ENCODE assay signal across 7 mouse cellular contexts in genomic region chr1:131153018-131153629, GRCm38 (mm10). TPM values are rescaled to one million over a fixed set of nuclear protein-coding genes. Genes with fewer than 3 reads are reported as not detected.
DNase-seq lines count a peak whose midpoint lies in the region; ATAC-seq lines count a peak whose summit lies in the region.

Eif2d (plus strand) TSS chr1:131153181.

- peak; percentile 82 to 83 for DNase-seq in adrenal gland, adult 18-20 months (ENCODE audit: low spot score in 2 of 2)
- DNase-seq in embryo, embryonic 11.5 days (ENCODE audit: low read depth, low spot score) = peak; percentile 80
- peak; percentile 75 to 82 for DNase-seq in gastrocnemius, postnatal 36 days
- DNase-seq in left cerebral cortex, postnatal 25 days (ENCODE audit: low spot score in 2 of 2) = peak; percentile 86 to 92
- peak; percentile 90 for DNase-seq in midbrain, embryonic 10.5 days (ENCODE audit: low spot score)
- DNase-seq in skeletal muscle tissue, adult 2 months (ENCODE audit: low read depth, low spot score) = peak; percentile 62

- ATAC-seq in intestine, embryonic 15.5 days = peak; percentile 100

- H3K27me3 ChIP-seq in intestine, embryonic 15.5 days (replicated peaks) = no peaks in the 10 kb centered on the region
- H3K27me3 ChIP-seq in midbrain, embryonic 10.5 days (ENCODE audit: low read depth, poor library complexity, severe bottlenecking) = peaks cover 6% of the 10 kb centered on the region; the same call in 1 of the 2 replicates

- WGBS in intestine, embryonic 15.5 days = under 1% methylated on average over 27 of the region's 27 CpGs
- WGBS in midbrain, embryonic 10.5 days = under 1% methylated on average over 27 of the region's 27 CpGs

- H3K9me3 ChIP-seq in intestine, embryonic 15.5 days = no peaks in the 10 kb centered on the region
- no peaks in the 10 kb centered on the region for H3K9me3 ChIP-seq in midbrain, embryonic 10.5 days (replicated peaks)

- H3K27ac ChIP-seq in intestine, embryonic 15.5 days = peak within 1 kb of the TSS; percentile 48; the same call in 1 of the 2 replicates
- H3K27ac ChIP-seq in midbrain, embryonic 10.5 days (replicated peaks) = peak within 1 kb of the TSS; percentile 86

- H3K4me3 ChIP-seq in intestine, embryonic 15.5 days (replicated peaks) = peak within 1 kb of the TSS; percentile 77
- H3K4me3 ChIP-seq in midbrain, embryonic 10.5 days = peak within 1 kb of the TSS; percentile 72

- H3K9ac ChIP-seq in intestine, embryonic 15.5 days = peak within 1 kb of the TSS; percentile 68

- no peaks in the 10 kb centered on the region for H3K36me3 ChIP-seq in intestine, embryonic 15.5 days
- H3K36me3 ChIP-seq in midbrain, embryonic 10.5 days = peaks cover 8% of the 10 kb centered on the region

- intact Hi-C loops in gastrocnemius, postnatal 36 days (cut with DNase I) = loop anchor here (10.0 kb wide), 1 partner anchor 278 kb away; no protein-coding TSS in a partner anchor
- intact Hi-C loops in left cerebral cortex, postnatal 25 days (cut with DNase I) = loop anchor here (2.0 kb wide), 1 partner anchor 14 kb away; the partner anchor contains the start of gene Dyrk3

- 0 out of 2 replicates have a peak, but pooled peaks cover 6% of the 10 kb centered on the region for H3K4me1 ChIP-seq in intestine, embryonic 15.5 days (replicated peaks)
- H3K4me1 ChIP-seq in midbrain, embryonic 10.5 days = peaks cover 16% of the 10 kb centered on the region

- peak within 1 kb of the TSS; percentile 78 for H3K4me2 ChIP-seq in intestine, embryonic 15.5 days (replicated peaks)

RNA-seq across cellular contexts. Expression of gene Eif2d, which starts in this region (rescaled TPM):
- total RNA-seq in adrenal gland, adult 18-20 months (2021) = 10 to 100 TPM; 33.7 to 40.4 TPM
- 10 to 100 TPM; 25.9 to 29.5 TPM for total RNA-seq in gastrocnemius, postnatal 36 days (2021)
- 53.0 and 55.1 TPM in 2 replicates for polyA plus RNA-seq in intestine, embryonic 15.5 days (2015; fragmentation: Nextera tagmentation; extraction: Ambion mirVana)
- total RNA-seq in left cerebral cortex, postnatal 25 days (2021) = 10 to 100 TPM; 34.1 to 36.7 TPM
- polyA plus RNA-seq in midbrain, embryonic 10.5 days (2016; fragmentation: Nextera tagmentation; extraction: Ambion mirVana) = 60.5 and 62.6 TPM in 2 replicates

Comparison
In these comparisons a context has a peak if more than half of its experiments do, and no peak if none do; other contexts are left out.
1. Peak in every context shown above with its lines: DNase-seq, ATAC-seq, H3K4me3 ChIP-seq and H3K27ac ChIP-seq.